Mouse (Mus musculus): ENCODE data around the gene Rptor. TPM values are rescaled to one million over a fixed set of nuclear protein-coding genes. Genes with fewer than 3 reads are reported as not detected.

The Rptor gene
- total RNA-seq (2023) = 10 to 100 TPM; 22.5 to 22.7 TPM

GRCm38 (mm10) chr11:119602763-119603526 is at the start of gene Rptor:
Rptor (plus strand) TSS chr11:119602905.

GRCm38 (mm10) chr11:119913291-119913934 is 310.7 kb downstream of the Rptor start, which contains the start of gene Chmp6:
Chmp6 (plus strand) TSS chr11:119913441.

GRCm38 (mm10) chr11:119942727-119943427 is 340.2 kb downstream of the Rptor start, which contains the start of gene Baiap2:
Baiap2 (plus strand) TSS chr11:119942763.

Other genes starting within 250 kb of the Rptor start
- gene Sgsh, start 247.4 kb upstream of the Rptor start, total RNA-seq (2023) = 10 to 100 TPM; 12.8 TPM
- gene Slc26a11, start 247.3 kb upstream of the Rptor start, total RNA-seq (2023) = 10 to 100 TPM in 1 of 2 experiments, 1 to 10 TPM in 1; 4.8 to 10.2 TPM
- 10 to 100 TPM; 50.3 to 63.0 TPM for gene Rnf213, start 209.8 kb upstream of the Rptor start, total RNA-seq (2023)
- 10 to 100 TPM; 13.5 to 17.6 TPM for gene Endov, start 111.6 kb upstream of the Rptor start, total RNA-seq (2023)
- not detected for gene Nptx1, start 55.2 kb upstream of the Rptor start, total RNA-seq (2023)

All from neutrophil, adult 83 days (primary cell).